Mouse (Mus musculus): ENCODE results near the gene Gm11565. TPM values are rescaled to one million over a fixed set of nuclear protein-coding genes. Genes with fewer than 3 reads are reported as not detected.

The Gm11565 gene
- polyA plus RNA-seq, 1 experiment from 2014 or later: not detected

Other genes with a start within 250 kb of the Gm11565 start
- gene Krtap4-6, start 248.8 kb upstream of the Gm11565 start, polyA plus RNA-seq (2015; fragmentation: Nextera tagmentation; extraction: Ambion mirVana): not detected in 2 replicates
- not detected in 2 replicates for gene Gm14190, start 224.0 kb upstream of the Gm11565 start, polyA plus RNA-seq (2015; fragmentation: Nextera tagmentation; extraction: Ambion mirVana)
- gene Gm14180, start 180.5 kb upstream of the Gm11565 start, polyA plus RNA-seq (2015; fragmentation: Nextera tagmentation; extraction: Ambion mirVana): not detected in 2 replicates
- not detected in 2 replicates for gene Gm11595, start 141.8 kb upstream of the Gm11565 start, polyA plus RNA-seq (2015; fragmentation: Nextera tagmentation; extraction: Ambion mirVana)
- not detected in 2 replicates for gene Krtap4-8, start 134.0 kb upstream of the Gm11565 start, polyA plus RNA-seq (2015; fragmentation: Nextera tagmentation; extraction: Ambion mirVana)
- gene Krtap4-9, start 129.6 kb upstream of the Gm11565 start, polyA plus RNA-seq (2015; fragmentation: Nextera tagmentation; extraction: Ambion mirVana): not detected in 2 replicates
- not detected in 2 replicates for gene Gm11596, start 121.3 kb upstream of the Gm11565 start, polyA plus RNA-seq (2015; fragmentation: Nextera tagmentation; extraction: Ambion mirVana)
- not detected in 2 replicates for gene Gm11569, start 115.8 kb upstream of the Gm11565 start, polyA plus RNA-seq (2015; fragmentation: Nextera tagmentation; extraction: Ambion mirVana)
- not detected in 2 replicates for gene Gm11554, start 110.3 kb upstream of the Gm11565 start, polyA plus RNA-seq (2015; fragmentation: Nextera tagmentation; extraction: Ambion mirVana)
- gene Krtap4-13, start 104.9 kb upstream of the Gm11565 start, polyA plus RNA-seq (2015; fragmentation: Nextera tagmentation; extraction: Ambion mirVana): not detected in 2 replicates
- not detected in 2 replicates for gene Gm11564, start 99.1 kb upstream of the Gm11565 start, polyA plus RNA-seq (2015; fragmentation: Nextera tagmentation; extraction: Ambion mirVana)
- not detected in 2 replicates for gene 2300003K06Rik, start 76.7 kb upstream of the Gm11565 start, polyA plus RNA-seq (2015; fragmentation: Nextera tagmentation; extraction: Ambion mirVana)
- not detected in 2 replicates for gene Krtap4-16, start 63.1 kb upstream of the Gm11565 start, polyA plus RNA-seq (2015; fragmentation: Nextera tagmentation; extraction: Ambion mirVana)
- not detected in 2 replicates for gene Gm11568, start 56.8 kb upstream of the Gm11565 start, polyA plus RNA-seq (2015; fragmentation: Nextera tagmentation; extraction: Ambion mirVana)
- gene Gm11559, start 50.3 kb upstream of the Gm11565 start, polyA plus RNA-seq (2015; fragmentation: Nextera tagmentation; extraction: Ambion mirVana): not detected in 2 replicates
- gene Krtap9-1, start 41.4 kb upstream of the Gm11565 start, polyA plus RNA-seq (2015; fragmentation: Nextera tagmentation; extraction: Ambion mirVana): not detected in 2 replicates
- gene Gm11567, start 35.6 kb upstream of the Gm11565 start, polyA plus RNA-seq (2015; fragmentation: Nextera tagmentation; extraction: Ambion mirVana): not detected in 2 replicates
- not detected in 2 replicates for gene Krtap31-1, start 6.8 kb upstream of the Gm11565 start, polyA plus RNA-seq (2015; fragmentation: Nextera tagmentation; extraction: Ambion mirVana)
- not detected in 2 replicates for gene Krtap31-2, start 21.5 kb downstream of the Gm11565 start, polyA plus RNA-seq (2015; fragmentation: Nextera tagmentation; extraction: Ambion mirVana)
- gene Krtap9-5, start 33.7 kb downstream of the Gm11565 start, polyA plus RNA-seq (2015; fragmentation: Nextera tagmentation; extraction: Ambion mirVana): not detected in 2 replicates
- gene Krtap29-1, start 64.3 kb downstream of the Gm11565 start, polyA plus RNA-seq (2015; fragmentation: Nextera tagmentation; extraction: Ambion mirVana): not detected in 2 replicates
- not detected in 2 replicates for gene Krtap16-1, start 71.8 kb downstream of the Gm11565 start, polyA plus RNA-seq (2015; fragmentation: Nextera tagmentation; extraction: Ambion mirVana)
- gene Krtap17-1, start 79.2 kb downstream of the Gm11565 start, polyA plus RNA-seq (2015; fragmentation: Nextera tagmentation; extraction: Ambion mirVana): not detected in 2 replicates
- gene Krt33a, start 101.5 kb downstream of the Gm11565 start, polyA plus RNA-seq (2015; fragmentation: Nextera tagmentation; extraction: Ambion mirVana): 0.23 and 0.34 TPM in 2 replicates
- 0.30 TPM in 1 of 2 replicates, not detected in the other for gene Krt33b, start 115.1 kb downstream of the Gm11565 start, polyA plus RNA-seq (2015; fragmentation: Nextera tagmentation; extraction: Ambion mirVana)
- gene Krt34, start 126.8 kb downstream of the Gm11565 start, polyA plus RNA-seq (2015; fragmentation: Nextera tagmentation; extraction: Ambion mirVana): 3.2 and 4.2 TPM in 2 replicates
- gene Krt31, start 135.8 kb downstream of the Gm11565 start, polyA plus RNA-seq (2015; fragmentation: Nextera tagmentation; extraction: Ambion mirVana): 0.74 and 0.81 TPM in 2 replicates
- gene Krt32, start 173.5 kb downstream of the Gm11565 start, polyA plus RNA-seq (2015; fragmentation: Nextera tagmentation; extraction: Ambion mirVana): 0.24 and 0.40 TPM in 2 replicates
- gene Krt35, start 181.5 kb downstream of the Gm11565 start, polyA plus RNA-seq (2015; fragmentation: Nextera tagmentation; extraction: Ambion mirVana): 0.76 and 1.5 TPM in 2 replicates
- 0.44 and 0.75 TPM in 2 replicates for gene Krt36, start 190.9 kb downstream of the Gm11565 start, polyA plus RNA-seq (2015; fragmentation: Nextera tagmentation; extraction: Ambion mirVana)
- gene Krt13, start 206.8 kb downstream of the Gm11565 start, polyA plus RNA-seq (2015; fragmentation: Nextera tagmentation; extraction: Ambion mirVana): 1,856 and 2,859 TPM in 2 replicates
- gene Krt15, start 221.2 kb downstream of the Gm11565 start, polyA plus RNA-seq (2015; fragmentation: Nextera tagmentation; extraction: Ambion mirVana): 1,477 and 1,759 TPM in 2 replicates
- 1,141 and 1,514 TPM in 2 replicates for gene Krt19, start 233.9 kb downstream of the Gm11565 start, polyA plus RNA-seq (2015; fragmentation: Nextera tagmentation; extraction: Ambion mirVana)

Data from stomach, embryonic 16.5 days (tissue).